Mouse (Mus musculus): Measurements from ENCODE around the gene Adgrg1. TPM values are rescaled to one million over a fixed set of nuclear protein-coding genes. Genes with fewer than 3 reads are reported as not detected.

Adgrg1 gene
- total RNA-seq, 4 experiments from 2014 or later, result 14.6 to 60.9 (median 38.3) TPM

DNA sequence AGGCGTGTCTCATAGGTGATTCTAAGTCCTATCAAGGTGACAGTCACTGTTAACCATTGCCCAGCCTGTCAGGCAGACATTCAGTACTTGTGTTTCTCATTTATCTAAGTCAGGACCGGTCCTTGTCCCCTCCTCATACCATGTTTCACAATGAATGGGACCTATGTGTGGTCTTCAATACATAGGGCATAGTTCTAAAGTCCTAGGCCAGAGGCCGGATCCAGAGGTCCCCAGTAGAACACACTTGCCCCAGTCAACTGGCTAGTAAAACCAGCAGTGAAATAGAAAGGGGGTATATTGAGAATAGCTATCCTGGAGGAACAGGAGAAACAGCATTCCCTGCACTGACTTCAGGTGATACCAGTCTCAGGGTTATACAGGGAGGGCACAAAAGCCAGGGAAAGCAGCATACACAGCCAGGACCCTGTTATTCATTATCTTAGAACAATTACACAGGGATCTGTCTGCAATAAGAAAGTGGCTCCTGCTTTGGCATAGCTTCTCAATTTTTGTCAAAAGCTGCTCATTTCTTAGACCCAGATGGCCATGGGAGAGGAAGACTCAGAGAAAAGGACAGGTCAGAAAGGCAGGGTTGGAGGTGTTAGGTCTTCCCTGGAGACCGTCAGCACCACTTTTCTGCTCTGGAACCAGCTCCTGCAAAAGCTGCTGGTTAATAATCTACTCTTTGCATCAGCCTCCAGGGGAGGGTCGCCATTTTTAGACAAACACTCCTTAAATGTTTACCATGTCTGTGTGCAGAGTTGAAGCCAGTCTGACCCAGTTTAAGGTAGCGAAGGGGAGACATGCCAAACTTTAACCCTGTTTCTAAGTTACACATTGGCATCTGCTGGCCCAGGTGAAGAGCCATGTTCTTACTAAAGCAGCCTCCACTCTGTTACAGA is 67.6 kb downstream of the Adgrg1 start:
- no peak for DNase-seq

GRCm38 (mm10) chr8:95044811-95045210 is 70.3 kb downstream of the Adgrg1 start:
- no peak for DNase-seq

GRCm38 (mm10) chr8:95046982-95047381 is 72.4 kb downstream of the Adgrg1 start:
- no peak for DNase-seq

GRCm38 (mm10) chr8:95047884-95048680 is 73.5 kb downstream of the Adgrg1 start:
- no peak for DNase-seq

DNA sequence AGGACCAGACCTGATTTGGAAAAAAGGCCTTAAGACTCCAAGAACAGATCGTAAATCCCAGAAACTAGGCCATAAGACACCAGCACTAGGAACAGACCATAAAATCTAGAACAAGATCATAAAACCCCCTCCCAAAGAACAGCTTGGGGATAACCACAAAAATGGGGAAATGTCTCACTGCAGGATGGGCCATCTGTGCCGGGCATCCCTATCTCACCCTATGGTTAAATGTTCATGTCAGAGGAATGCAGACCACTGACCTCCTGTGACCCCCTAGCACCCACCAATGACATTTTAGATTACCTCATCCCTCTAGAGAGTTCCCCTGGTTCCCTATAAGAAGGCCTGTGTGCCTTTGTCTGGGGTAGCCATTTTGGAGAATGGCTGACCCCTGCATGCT is 75.1 kb downstream of the Adgrg1 start:
- no peak for DNase-seq

GRCm38 (mm10) chr8:95054438-95054837 is 79.9 kb downstream of the Adgrg1 start:
- no peak for DNase-seq

DNA sequence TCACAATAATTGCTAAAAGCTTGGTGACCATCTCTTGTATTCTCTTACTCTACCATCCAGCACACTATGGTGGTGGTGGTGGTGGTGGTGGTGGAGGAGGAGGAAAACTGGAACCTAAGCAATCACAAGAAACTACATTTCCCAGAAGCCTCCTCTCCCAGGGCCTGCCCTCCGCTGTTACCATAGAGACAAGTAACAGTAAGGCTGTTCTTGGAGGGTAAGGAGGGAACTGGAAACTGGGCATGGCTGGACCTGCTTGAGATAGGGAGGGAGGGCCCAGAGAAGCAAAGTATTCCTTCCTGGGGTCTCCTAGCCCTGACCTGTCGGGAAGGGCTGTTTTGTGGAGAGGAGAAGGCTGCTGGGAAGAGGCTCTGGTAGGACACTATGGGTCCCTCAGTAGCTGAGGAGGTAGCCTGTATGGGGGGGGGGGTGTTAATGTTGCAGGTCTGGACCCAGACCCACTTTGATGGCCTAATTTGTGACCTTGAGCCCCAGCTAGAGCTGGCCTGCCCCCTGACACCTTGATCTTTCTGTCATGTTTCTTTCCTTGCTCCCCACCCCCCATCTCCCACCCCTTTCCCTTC is 80.5 kb downstream of the Adgrg1 start, which contains the start of gene Drc7:
Gene Drc7, plus strand, starts transcription at position 177 of the 584 bp plus-strand sequence.
- DNase-seq, result no peak

GRCm38 (mm10) chr8:95056414-95056813 is 81.9 kb downstream of the Adgrg1 start:
- DNase-seq, result no peak

- no peak for DNase-seq
These were observed 84.1 kb downstream of the Adgrg1 start for GRCm38 (mm10) chr8:95058661-95059060.

DNA sequence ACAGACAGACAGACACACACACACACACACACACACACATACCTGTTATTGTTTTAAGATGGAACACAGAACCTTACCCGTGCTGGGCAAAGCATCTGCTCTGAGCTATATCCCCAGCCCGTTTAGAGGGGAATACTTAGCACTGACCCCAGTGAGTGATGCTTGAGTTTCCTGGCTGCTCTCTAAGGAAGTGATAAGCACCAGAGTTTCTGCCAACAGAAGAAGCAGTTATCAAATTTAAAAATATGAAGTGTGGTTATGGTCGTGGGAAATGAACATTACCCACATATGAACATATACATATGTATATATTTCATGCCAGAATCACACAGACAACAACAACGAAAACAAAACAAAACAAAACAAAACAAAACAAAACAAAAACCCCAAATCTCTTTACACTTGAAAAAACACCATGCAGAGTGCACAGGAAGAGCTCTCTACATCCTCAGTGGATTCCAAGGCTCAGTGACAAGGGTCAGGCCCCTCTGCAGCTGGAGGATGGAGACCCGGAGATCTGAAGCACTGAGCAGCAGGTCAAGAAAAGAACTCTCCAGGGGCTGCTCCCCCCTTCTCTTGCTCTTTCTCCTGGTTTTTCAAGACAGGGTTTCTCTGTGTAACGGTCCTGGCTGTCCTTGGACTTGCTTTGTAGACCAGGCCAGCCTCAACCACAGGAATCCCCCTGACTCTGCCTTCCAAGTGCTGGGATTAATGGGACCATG is 85.4 kb downstream of the Adgrg1 start:
- no peak for DNase-seq

Other genes starting within 250 kb of the Adgrg1 start
- gene Ccl22, start 229.2 kb upstream of the Adgrg1 start, total RNA-seq (2022), result under 1 TPM in 1 of 4 experiments, not detected in 3; 0.59 TPM
- gene Cx3cl1, start 202.7 kb upstream of the Adgrg1 start, total RNA-seq (2022), result 10 to 100 TPM; 27.2 to 62.7 (median 45.0) TPM
- 1 to 10 TPM in 3 of 4 experiments, under 1 TPM in 1; 0.55 to 4.4 (median 1.7) TPM for gene Ccl17, start 164.3 kb upstream of the Adgrg1 start, total RNA-seq (2022)
- gene Coq9, start 136.4 kb upstream of the Adgrg1 start, total RNA-seq (2022), result 100 to 1,000 TPM; 145 to 165 (median 158) TPM
- 10 to 100 TPM; 67.0 to 99.3 (median 78.5) TPM for gene Ciapin1, start 136.4 kb upstream of the Adgrg1 start, total RNA-seq (2022)
- 10 to 100 TPM; 55.9 to 91.6 (median 71.1) TPM for gene Polr2c, start 117.3 kb upstream of the Adgrg1 start, total RNA-seq (2022)
- 10 to 100 TPM in 2 of 4 experiments, 1 to 10 TPM in 2; 6.5 to 13.8 (median 9.8) TPM for gene Dok4, start 98.4 kb upstream of the Adgrg1 start, total RNA-seq (2022)
- gene Ccdc102a, start 56.7 kb upstream of the Adgrg1 start, total RNA-seq (2022), result 10 to 100 TPM in 2 of 4 experiments, 1 to 10 TPM in 2; 6.9 to 11.1 (median 8.6) TPM
- 1 to 10 TPM in 2 of 4 experiments, under 1 TPM in 2; 0.49 to 2.0 (median 0.94) TPM for gene Adgrg5, start 51.1 kb upstream of the Adgrg1 start, total RNA-seq (2022)
- 1 to 10 TPM; 2.2 to 4.1 (median 3.1) TPM for gene Adgrg3, start 42.9 kb downstream of the Adgrg1 start, total RNA-seq (2022)
- not detected for gene Drc7, start 80.4 kb downstream of the Adgrg1 start, total RNA-seq (2022)
- gene Katnb1, start 106.4 kb downstream of the Adgrg1 start, total RNA-seq (2022), result 10 to 100 TPM; 13.8 to 23.6 (median 16.1) TPM
- 100 to 1,000 TPM; 165 to 259 (median 182) TPM for gene Kifc3, start 228.1 kb downstream of the Adgrg1 start, total RNA-seq (2022)